Mouse (Mus musculus): ENCODE measurements around the gene Itga3.

GRCm38 (mm10) chr11:95125366-95125948 lies 48.9 kb upstream of the Itga3 start:
- TF ChIP-seq CTCF (conservative IDR thresholded peaks at IDR 0.05; ENCODE audit: low read length) (no peak), POU5F1 (IDR thresholded peaks at IDR 0.05; ENCODE audit: borderline replicate concordance, low read length) (no peak)

Measured in E14TG2a.4 (cell line).